Mouse (Mus musculus): ENCODE measurements around the gene Tspan11.

Tspan11 gene

DNA sequence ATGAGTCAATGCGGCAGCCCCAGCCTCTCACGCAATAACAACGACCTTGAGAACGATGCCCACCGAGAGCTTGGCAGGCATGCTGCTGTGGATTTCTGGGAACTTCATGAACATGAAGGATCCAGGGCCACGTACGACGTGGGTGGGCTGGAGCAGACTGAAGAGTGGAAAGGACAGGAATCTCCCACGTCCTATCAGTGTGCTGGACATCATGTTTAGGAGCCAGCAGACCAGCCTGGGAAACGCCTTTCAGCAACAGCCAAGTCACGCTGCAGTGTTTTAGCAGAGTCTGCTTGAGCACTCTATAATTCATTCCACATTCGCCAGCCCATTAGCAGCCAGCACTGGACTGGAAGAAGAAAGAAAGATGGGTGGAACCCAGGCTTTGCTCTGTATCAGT lies 10.4 kb upstream of the Tspan11 start:
- DNase-seq (ENCODE audit: low spot score in 2 of 2): peak in 1 of 2 experiments; percentile 16

DNA sequence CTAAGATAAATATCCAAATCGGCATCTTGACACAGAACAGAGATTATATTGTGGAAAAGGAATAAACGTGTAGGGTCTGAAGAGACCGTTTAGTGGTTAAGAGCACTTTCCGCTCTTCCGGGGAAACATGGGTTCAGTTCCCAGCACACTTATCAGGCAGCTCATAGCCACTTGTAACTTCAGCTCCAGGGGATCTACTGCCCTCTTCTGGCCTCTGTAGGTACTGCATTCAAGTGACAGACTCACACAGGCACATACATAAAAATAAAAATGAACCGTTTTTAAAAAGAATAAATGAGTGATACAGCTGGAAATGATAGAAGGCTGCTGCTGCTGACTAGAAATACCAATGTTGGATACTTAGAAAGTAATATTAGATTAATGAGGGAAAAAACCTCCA lies 7.9 kb upstream of the Tspan11 start:
- no peak for DNase-seq (ENCODE audit: low spot score in 2 of 2)

DNA sequence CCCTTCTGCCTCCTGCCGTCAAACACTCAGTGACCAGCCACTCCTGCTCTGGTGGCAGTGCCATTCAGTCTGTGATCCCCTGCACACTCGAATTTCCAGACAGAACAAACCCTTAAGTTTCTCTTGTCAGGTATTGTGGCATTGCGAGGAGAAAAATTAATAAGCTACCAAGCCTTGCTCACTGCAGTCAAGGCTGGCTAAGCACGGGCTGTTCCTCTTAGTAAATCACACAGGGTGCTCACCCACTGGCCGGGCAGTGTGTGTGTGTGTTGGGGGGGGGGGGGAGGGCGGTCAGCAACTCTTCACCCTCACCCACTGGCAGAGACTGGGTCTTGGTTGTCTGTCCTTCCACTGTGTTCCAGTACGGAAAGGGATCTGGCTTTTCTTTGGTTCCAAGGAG lies 473 bp upstream of the Tspan11 start:
- no peak for DNase-seq (ENCODE audit: low spot score in 2 of 2)

DNA sequence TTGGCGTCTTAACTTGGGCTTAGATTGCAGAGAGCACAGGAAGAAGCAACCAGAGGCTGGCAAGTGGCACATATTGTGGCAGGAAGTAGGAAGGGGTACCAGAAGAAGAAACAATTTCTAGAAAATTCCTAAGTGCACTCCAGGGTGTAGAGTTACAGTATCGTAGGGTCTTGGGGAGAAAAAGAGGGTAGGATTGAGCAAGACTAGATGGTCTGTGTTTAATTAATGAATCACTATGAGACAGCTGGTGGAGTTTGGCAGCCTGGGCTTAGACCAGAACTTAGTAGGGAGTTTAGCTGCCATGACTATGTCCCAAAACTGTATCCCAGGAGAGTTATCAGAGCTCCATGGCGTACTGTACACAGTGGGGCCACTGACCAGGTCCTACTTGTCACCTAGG lies 1.2 kb downstream of the Tspan11 start:
- DNase-seq (ENCODE audit: low spot score in 2 of 2): no peak

DNA sequence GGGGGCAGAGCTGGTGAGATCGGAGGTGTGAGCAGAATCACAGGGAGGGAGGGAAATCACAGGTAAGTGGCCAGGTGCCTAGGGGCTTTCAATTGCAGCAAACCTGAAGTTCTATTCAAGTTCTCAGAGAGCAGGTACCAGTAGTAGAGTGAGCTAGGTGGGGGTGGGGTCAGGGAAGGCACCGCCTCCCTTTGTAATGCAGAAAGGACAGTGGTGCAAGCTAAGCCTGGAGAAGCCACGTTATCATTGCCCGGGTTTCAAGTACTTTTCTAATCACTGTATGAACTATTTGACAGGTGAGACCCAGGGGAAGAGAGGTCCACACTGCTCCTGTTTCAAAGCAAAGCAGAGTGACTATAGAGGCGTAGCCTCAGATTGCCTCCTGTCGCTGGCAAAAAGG lies 6.2 kb downstream of the Tspan11 start:
- DNase-seq (ENCODE audit: low spot score in 2 of 2): no peak

DNA sequence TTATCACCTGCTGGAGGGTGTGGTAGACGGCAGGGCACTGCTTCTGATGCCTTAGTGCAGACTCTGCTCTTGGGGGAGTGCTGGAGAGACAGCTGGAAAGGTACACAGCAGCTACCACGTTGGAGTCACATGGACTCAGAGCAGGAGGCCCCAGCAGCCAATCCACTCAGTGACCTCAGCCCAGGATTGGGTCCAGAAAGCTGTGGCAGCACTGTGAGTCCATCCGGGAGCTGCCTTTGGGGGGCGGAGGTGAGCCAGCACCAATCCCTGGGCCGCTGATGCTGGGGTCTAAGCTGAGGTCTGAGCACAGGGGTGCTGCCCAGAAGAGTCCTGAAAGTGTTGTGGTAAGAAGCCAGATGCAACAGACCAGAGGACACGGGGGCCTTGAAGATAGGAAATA lies 7.6 kb downstream of the Tspan11 start:
- no peak for DNase-seq (ENCODE audit: low spot score in 2 of 2)

DNA sequence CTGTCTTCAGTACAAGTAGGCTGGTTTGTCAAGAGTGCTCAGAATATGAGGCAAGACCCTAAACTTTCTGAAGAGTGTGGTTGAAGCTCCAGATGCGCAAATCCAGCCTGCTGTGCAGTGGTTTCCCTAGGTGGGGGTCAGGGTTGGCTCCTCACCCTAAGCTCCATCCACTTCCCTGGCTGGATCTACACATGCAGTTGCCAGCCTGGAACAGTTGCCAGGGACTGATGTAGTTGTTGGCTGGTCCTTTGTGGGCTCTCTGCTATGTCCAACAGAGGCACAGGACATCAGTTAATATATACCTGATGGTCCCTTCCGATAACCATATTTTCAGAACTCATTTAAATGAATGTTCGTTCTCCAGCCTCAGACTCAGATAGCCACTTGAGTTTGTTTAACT lies 9.0 kb downstream of the Tspan11 start:
- no peak for DNase-seq (ENCODE audit: low spot score in 2 of 2)

DNA sequence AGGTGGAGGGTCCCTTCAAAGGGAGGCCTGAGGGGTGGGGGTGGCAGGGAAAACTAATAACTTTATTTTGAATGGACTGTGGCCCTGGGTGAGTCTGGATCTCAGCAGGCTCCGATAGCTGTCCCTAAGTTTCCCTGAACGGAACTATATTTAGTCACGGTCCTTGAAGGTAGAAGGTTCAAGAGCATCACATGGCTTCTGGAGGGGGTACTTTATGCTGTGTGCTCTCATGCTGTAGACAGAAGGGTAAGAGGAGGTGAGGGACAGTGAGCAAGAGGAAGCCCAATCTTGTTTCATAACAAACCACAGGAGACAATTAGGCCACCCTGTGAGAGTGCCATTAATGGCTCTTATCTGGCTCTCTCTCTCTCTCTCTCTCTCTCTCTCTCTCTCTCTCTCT lies 10.0 kb downstream of the Tspan11 start:
- no peak for DNase-seq (ENCODE audit: low spot score in 2 of 2)

DNA sequence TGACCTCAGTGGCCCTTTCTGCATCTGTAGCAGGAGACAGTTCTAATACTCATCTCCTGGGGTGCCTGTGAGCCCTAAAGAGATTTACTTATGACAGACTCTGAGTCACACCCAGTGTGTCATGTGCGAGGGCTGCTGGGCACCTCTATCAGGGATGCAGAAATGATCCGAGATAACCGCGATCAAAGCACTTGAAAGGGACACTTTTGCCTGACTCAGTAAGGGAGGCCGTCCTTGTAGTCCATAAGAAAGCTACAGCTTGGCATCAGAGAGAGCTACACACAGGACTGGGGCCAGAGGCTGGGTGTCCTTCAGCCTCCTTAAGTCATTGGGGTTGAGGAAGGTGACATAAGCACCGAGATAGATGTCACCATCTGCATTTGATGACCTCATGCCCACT lies 12.7 kb downstream of the Tspan11 start:
- DNase-seq (ENCODE audit: low spot score in 2 of 2): no peak

DNA sequence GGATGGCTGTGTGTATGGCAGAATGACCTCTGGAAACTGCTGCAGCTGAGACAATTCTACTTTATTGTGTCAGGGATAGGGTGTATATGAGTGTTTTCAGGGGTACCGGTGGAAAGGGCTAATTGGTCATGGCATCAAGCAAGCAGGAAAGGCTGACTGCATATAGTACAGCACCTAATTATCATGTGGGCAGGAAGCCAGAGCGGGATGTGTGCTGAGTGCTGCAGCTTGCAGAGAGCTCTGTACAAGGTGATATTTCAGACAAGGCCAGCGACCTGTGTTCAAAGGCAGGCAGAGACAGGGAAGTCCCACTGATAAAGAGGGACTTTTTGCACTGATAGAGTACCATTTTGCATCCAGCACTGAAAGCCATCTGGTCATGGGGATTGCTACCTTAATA lies 13.9 kb downstream of the Tspan11 start:
- no peak for DNase-seq (ENCODE audit: low spot score in 2 of 2)

DNA sequence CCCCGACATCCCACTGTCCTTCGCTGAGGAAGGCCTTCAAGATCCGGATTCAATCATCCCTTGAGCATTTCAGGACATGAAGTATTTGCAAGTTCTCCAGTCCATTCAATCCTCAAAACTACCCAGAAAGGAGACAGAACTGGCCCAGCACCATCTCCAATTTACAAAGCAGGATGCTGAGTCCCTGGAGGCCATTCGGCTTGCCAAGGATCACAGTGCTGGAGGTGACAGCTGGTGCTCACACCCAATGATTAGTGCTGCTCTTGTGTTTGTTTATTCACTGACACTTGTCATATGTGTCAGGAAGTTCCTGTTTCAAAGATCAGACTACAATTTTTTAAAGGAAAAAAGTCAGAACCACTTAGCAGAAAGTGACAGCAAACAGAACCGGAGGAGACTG lies 14.3 kb downstream of the Tspan11 start:
- DNase-seq (ENCODE audit: low spot score in 2 of 2): no peak

DNA sequence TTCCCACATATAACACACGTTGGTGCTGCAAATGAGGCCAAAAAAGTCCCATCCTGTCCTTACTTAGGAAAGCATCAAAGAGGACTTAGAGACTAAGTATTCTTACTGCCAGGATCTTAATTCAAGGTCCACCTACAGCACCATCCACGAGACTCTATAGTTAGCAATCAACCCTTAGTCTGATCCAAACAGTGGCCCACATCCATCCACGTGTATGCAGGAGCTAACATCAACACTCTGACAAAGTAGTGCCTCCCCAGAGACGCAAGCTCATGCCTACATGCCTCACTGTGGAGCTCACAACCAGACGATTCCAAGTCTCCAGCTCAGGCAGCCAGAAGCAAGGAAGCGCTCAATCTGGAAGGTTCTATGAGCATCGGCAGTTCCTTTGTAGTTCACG lies 15.2 kb downstream of the Tspan11 start:
- DNase-seq (ENCODE audit: low spot score in 2 of 2): no peak

DNA sequence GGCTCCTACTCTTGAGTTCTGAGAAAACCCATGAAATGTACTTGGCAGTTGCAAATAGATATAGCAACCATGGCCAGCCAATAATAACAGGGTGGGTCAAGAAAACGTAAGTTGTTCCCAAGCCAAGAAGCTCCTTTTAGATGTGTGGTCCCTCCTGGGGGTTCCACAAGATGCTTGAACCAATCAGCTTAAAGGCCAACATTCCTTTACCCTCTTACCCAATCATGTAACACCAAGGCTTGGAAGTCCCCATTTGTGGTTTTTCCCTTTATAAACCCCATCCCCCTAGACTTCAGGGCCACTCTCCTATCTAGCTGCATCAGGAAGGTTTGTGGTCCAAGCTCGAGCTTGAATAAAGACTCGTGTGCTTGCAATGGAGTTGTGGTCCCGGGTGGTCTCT lies 23.2 kb downstream of the Tspan11 start:
- DNase-seq (ENCODE audit: low spot score in 2 of 2): no peak

DNA sequence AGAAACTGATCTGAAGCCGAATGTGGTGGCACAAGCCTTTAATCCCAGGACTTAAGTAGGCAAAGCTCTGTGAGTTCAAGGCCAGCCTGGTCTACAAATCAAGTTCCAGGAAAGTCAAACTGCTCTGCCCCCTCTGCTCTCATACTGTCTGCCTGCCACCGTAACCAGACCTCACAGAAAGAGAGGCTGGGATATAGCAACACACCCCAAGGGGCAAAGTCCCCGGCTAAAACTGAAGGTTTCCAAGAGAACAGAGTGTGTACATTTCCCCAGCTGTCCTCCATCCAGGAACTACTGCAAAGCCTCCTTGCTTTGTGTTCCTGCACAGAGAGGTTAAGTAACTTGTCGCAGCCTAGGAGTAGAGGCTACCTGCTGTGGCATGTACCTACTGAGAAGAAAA lies 24.3 kb downstream of the Tspan11 start:
- no peak for DNase-seq (ENCODE audit: low spot score in 2 of 2)

DNA sequence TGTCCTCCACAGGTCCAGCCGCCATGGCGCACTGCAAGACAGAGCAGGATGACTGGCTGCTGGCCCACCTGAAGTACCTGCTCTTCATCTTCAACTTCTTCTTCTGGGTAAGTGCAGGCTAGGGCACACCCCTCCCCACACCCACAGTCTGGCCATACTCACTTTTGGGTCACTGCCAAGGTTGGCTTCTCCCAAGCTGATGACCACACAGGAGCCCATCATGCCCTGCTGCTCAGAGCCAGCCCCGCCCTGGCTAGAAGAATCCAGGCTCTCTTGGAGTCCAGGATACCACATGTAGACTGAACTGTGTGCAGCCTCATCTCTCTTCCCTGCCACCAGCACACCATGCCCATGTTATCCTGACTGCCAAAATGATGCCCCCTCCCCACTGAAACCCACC lies 25.5 kb downstream of the Tspan11 start:
- no peak for DNase-seq (ENCODE audit: low spot score in 2 of 2)

DNA sequence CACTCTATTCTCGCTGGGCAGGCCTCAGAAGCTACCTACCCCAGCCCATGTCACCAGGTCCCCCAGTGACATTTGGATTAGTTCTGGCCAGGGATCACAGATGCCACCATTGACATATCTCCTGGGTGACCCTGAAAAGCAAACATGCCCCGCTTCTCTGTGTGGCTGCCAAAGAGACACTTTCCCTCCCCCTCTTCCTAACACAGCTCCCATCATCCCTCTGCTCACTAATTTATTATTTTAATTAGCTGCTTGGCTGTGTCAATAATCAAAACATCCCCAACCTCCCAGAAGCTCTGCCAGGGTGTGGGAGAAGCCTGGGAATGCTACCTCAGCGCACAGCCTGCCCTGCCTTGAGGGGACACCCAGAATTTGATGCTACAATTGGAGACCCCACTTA lies 29.6 kb downstream of the Tspan11 start:
- DNase-seq (ENCODE audit: low spot score in 2 of 2): no peak

DNA sequence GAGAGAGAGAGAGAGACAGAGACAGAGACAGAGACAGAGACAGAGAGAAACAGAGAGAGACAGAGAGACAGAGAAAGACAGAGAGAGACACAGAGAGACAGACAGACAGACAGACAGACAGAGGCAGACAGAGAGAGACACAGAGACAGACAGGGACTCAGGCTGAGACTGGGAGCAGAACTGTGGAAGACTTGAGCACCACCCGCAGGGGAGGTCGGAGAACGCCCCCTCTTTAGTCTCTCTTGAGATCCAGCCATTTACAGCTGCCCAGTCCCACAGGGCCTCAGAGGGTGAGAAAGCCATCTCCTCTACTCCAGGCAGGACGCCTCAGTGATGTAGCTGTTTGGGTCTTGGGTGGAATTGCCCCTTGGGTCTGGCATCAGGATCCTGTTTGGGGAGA lies 30.3 kb downstream of the Tspan11 start:
- no peak for DNase-seq (ENCODE audit: low spot score in 2 of 2)

DNA sequence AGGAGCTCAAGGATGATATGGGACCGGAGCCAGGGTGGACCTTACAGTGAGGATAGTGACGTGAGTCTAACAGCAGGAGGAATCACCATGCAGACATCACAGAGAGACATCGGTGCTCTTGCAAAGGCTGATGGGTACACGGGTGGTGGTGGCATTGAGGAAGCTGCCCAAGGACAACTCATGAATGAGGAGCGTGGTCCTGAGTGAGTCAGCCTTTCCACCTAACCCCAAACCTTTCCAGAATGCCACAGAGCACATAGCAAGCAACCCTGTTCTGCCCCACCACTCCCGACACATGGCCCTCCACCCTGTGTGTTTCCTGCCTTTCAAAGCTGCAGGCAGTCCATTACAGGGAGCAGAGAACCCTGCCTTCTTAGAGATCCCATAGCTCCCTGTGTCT lies 32.1 kb downstream of the Tspan11 start:
- no peak for DNase-seq (ENCODE audit: low spot score in 2 of 2)

DNA sequence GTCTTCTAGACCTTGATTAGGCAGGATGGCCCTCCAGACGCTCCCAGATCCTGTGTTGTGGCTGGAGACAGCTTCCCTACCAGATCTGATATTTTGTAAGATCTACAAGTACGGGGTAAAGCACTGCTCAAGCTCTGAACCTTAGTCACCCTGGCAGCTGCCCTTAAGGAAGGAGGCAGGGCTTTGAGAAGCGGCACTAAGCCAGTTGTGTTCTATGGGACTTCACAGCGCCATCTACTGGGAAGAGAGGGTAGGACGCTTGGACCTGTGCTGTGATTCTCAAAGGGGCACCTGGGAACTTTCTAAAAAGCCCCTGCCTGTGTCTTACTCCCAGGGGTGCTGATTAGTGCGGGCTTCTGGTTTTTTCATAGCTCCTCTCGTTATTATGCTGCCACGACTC lies 33.3 kb downstream of the Tspan11 start:
- peak; percentile 77 to 81 for DNase-seq (ENCODE audit: low spot score in 2 of 2)

DNA sequence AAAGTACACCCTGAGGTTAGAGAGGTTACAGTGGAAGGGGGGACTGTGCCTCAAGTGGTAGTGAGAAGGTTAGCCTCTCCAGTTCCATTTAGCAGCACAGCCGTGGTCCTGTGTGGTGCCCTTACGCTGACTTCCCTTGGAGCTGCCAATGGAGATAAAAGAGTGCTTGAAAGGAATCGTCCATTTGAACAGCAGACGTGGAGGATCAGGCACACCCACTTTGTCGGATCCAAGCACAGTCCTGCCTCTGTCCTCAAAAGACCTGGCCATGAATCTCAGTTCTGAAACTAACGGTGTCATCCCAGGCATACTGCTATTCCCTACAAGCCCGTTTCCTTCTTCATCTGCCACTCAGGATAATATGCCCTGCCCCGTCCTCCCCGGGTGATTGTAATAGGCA lies 34.6 kb downstream of the Tspan11 start:
- DNase-seq (ENCODE audit: low spot score in 2 of 2): no peak

DNA sequence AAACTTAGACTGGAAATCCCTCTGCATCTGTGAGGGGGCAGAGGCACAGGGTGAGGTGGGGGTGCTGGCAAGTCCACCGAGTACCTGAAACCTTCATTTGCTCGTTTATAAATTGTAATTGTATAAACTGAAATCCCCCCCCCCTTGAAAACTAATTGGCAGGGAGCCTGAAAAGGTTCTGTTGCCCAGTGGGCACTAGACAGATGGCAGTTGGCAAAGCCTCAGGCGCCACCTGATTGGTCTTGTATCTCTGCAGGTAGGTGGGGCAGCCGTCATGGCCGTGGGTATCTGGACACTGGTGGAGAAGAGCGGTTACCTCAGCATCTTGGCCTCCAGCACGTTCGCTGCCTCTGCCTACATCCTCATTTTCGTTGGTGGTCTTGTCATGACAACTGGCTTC lies 35.9 kb downstream of the Tspan11 start:
- DNase-seq (ENCODE audit: low spot score in 2 of 2): no peak

DNA sequence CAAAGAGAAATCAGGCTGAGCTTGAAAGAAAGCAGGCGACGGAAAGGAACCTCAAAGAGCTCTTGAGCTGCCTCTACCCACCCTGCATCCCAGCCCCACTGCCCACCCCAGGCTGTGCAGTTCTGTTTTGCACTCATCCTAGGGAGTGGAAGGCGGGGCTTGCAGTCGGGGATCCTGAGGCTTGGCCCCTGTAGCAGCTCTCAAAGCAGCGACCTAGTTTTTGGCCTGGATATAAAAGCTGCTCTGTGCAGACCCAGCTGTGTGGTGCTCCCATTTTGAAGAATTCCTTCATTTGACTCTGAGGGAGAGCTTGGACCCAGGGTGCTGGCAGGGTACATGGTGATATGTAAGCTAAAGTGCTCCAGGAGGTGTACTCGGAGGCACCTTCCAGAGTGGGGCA lies 37.4 kb downstream of the Tspan11 start:
- DNase-seq (ENCODE audit: low spot score in 2 of 2): no peak

DNA sequence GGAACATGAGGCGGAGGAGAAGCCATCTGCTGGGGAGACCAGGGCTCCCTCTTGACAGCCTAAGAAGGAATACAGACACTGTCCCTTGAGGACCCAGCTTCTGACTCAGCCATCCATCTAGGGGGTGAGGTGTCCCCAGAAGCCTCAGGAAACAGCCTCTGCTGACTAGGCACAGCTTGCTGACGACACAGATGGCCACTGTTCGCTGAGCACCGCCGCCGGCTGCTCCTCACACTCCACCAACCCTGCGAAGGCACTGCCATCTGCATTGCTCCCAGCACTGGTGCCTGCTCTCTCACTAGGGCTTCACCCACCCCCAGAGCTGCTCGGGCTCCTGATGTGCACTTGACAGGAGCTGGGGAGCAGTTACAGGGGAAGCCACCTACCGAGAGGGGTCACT lies 38.5 kb downstream of the Tspan11 start:
- no peak for DNase-seq (ENCODE audit: low spot score in 2 of 2)

DNA sequence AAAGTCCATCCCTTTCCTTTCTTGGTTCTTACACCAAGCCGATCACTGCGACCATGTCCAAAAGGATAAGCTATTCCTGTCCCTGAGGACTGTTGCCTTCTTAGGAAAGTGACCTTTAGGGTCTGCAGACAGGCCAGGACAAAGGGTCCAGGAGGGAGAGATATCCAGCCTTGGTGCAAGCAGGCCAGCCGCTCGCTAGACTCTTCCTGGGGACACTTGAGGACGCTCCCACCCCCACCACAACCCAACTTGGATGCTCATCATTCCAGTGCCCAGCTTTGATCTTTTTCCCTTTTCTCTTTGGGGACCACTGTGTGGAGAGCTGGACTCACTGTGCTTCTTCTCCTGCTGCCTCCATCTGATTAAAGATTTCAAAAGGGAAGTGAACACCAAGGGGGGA lies 41.3 kb downstream of the Tspan11 start:
- DNase-seq (ENCODE audit: low spot score in 2 of 2): no peak

DNA sequence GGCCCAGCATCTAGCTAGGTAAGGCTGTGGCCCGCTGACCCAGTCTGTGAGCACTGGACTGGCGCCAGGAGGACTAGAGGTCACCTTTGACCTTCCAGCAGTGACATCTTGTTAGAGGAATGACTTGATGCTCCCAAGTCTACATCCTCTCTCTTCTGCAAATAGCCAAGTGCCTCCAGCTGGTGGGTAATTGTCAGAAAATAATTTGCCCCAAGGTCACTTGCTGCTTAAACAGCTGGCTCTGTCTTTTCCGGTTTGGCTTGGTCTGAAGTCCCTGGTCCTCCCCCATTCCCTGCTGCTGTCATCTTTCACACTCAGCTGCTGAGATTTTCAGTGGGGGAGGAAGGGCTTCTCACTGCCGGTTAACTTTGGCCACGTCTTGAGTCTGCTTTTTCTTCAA lies 45.3 kb downstream of the Tspan11 start:
- DNase-seq (ENCODE audit: low spot score in 2 of 2): no peak

Measured in urinary bladder, postnatal 36 days (tissue).